Mouse (Mus musculus): Measurements from ENCODE around the gene Mon2. TPM values are rescaled to one million over a fixed set of nuclear protein-coding genes. Genes with fewer than 3 reads are reported as not detected.
A peak's percentile ranks its signal among the peaks of the same experiment; 100 is the strongest.

Gene Mon2
- polyA plus RNA-seq, 1 experiment from 2014 or later = 8.1 TPM

GRCm38 (mm10) chr10:123094504-123094903 is 18.2 kb upstream of the Mon2 start:
- Histone ChIP-seq H3K27ac (replicated peaks) (no peak overlapping the region), H3K9me3 (replicated peaks) (no peaks in the 10 kb centered on the region), H3K4me2 (no peak overlapping the region), H3K27me3 (no peaks in the 10 kb centered on the region), H3K9ac (no peak overlapping the region), H3K4me1 (replicated peaks) (no peaks in the 10 kb centered on the region), H3K4me3 (replicated peaks) (no peak overlapping the region), H3K36me3 (replicated peaks) (no peaks in the 10 kb centered on the region)
- 74% methylated on average over 7 of the region's 7 CpGs for WGBS (ENCODE audit: insufficient replicate concordance)
- no peak for ATAC-seq (ENCODE audit: insufficient read depth)

DNA sequence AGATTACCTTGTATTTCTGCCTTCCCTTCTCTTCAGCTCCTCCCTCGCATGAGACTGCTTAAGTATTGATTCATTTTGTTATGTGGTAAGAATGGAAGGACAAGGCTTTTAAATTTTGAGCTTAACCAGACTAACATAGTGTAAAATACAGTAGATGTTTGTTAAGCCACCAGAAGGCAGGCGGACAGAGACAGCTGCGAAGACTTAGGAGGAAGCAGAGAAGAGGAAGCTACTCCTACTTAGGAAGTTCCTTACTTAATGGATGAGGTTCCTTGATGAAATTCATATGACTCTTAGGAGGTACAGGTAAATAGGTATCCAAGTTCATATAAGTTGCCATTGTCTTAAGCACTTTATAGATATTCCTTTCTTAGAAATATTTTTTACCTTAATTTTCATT is 16.3 kb upstream of the Mon2 start:
- ATAC-seq (ENCODE audit: insufficient read depth) = no peak
- Histone ChIP-seq H3K27me3 (no peaks in the 10 kb centered on the region), H3K9me3 (replicated peaks) (no peaks in the 10 kb centered on the region), H3K36me3 (replicated peaks) (no peaks in the 10 kb centered on the region), H3K4me2 (no peak overlapping the region), H3K4me3 (replicated peaks) (no peak overlapping the region), H3K4me1 (replicated peaks) (no peaks in the 10 kb centered on the region), H3K27ac (replicated peaks) (no peak overlapping the region), H3K9ac (no peak overlapping the region)
- 19% methylated on average over 3 of the region's 3 CpGs for WGBS (ENCODE audit: insufficient replicate concordance)

- Histone ChIP-seq H3K27ac (replicated peaks) (no peak overlapping the region), H3K27me3 (no peaks in the 10 kb centered on the region), H3K4me2 (no peak overlapping the region), H3K4me1 (replicated peaks) (no peaks in the 10 kb centered on the region), H3K36me3 (replicated peaks) (no peaks in the 10 kb centered on the region), H3K4me3 (replicated peaks) (no peak overlapping the region), H3K9ac (no peak overlapping the region), H3K9me3 (replicated peaks) (no peaks in the 10 kb centered on the region)
- 28% methylated on average over 5 of the region's 5 CpGs for WGBS (ENCODE audit: insufficient replicate concordance)
- peak; percentile 22; the same call in 1 of the 2 replicates for ATAC-seq (ENCODE audit: insufficient read depth)
Measured at GRCm38 (mm10) chr10:123091737-123092136, 15.4 kb upstream of the Mon2 start.

DNA sequence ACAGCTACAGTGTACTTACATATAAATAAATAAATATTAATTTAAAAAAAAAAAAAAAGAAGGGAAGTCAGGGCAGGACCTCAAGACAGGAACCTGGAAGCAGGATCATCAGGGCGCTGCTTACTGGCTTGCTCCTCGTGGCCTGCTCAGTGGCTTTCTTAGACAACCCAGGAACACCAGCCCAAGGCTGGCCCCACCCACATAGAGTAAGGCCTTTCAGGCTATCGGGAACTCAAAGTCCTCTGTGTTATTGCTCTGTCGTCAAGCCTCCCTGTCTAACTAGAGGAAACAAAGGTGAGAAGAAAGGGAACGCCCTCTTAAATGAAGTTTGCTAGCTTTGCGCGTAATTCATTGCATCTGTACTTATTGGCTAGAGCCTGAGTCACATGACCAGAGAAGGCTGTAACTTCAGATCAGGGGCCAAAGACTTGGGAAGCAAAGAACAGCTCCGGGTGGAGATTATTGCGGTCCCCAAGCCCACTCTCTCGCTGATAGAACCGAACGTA is 13.2 kb upstream of the Mon2 start:
- H3K27ac ChIP-seq (replicated peaks) = no peak overlapping the region
- H3K4me2 ChIP-seq = no peak overlapping the region
- H3K9me3 ChIP-seq (replicated peaks) = no peaks in the 10 kb centered on the region
- no peaks in the 10 kb centered on the region for H3K36me3 ChIP-seq (replicated peaks)
- 75% methylated on average over 12 of the region's 12 CpGs for WGBS (ENCODE audit: insufficient replicate concordance)
- no peak overlapping the region for H3K9ac ChIP-seq
- ATAC-seq (ENCODE audit: insufficient read depth) = no peak
- no peaks in the 10 kb centered on the region for H3K4me1 ChIP-seq (replicated peaks)
- H3K4me3 ChIP-seq (replicated peaks) = no peak overlapping the region
- no peaks in the 10 kb centered on the region for H3K27me3 ChIP-seq

DNA sequence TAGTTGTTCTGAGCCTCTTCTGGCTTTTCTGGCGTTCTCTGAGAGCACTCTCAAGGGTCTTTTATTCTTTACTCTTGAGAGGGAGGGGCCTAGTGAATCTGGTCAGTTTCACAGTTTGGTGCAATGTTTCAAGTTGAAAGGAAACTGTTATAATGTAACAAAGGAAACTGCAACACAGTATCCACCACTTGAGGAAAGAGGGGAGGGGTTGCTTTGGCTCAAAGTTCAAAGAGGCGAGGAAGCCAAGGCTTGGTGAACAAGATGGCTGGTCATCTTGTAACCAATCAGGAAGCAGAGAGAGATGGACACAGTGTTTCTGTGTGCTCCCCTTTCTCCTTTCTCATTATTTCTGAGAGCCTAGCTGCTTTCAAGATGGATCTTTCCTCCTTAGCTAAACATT is 10.5 kb upstream of the Mon2 start:
- Histone ChIP-seq H3K36me3 (replicated peaks) (no peaks in the 10 kb centered on the region), H3K4me2 (no peak overlapping the region), H3K9ac (no peak overlapping the region), H3K27me3 (no peaks in the 10 kb centered on the region), H3K9me3 (replicated peaks) (no peaks in the 10 kb centered on the region), H3K4me1 (replicated peaks) (no peaks in the 10 kb centered on the region), H3K27ac (replicated peaks) (no peak overlapping the region), H3K4me3 (replicated peaks) (no peak overlapping the region)
- WGBS (ENCODE audit: insufficient replicate concordance) = 60% methylated on average over 2 of the region's 2 CpGs
- no peak for ATAC-seq (ENCODE audit: insufficient read depth)

GRCm38 (mm10) chr10:123084900-123085641 is 8.8 kb upstream of the Mon2 start:
- Histone ChIP-seq H3K4me3 (replicated peaks) (no peak overlapping the region), H3K4me1 (replicated peaks) (no peaks in the 10 kb centered on the region), H3K9me3 (replicated peaks) (no peaks in the 10 kb centered on the region), H3K27ac (replicated peaks) (no peak overlapping the region), H3K9ac (no peak overlapping the region), H3K36me3 (replicated peaks) (no peaks in the 10 kb centered on the region), H3K4me2 (no peak overlapping the region), H3K27me3 (no peaks in the 10 kb centered on the region)
- WGBS (ENCODE audit: insufficient replicate concordance) = 21% methylated on average over 10 of the region's 10 CpGs
- ATAC-seq (ENCODE audit: insufficient read depth) = no peak

DNA sequence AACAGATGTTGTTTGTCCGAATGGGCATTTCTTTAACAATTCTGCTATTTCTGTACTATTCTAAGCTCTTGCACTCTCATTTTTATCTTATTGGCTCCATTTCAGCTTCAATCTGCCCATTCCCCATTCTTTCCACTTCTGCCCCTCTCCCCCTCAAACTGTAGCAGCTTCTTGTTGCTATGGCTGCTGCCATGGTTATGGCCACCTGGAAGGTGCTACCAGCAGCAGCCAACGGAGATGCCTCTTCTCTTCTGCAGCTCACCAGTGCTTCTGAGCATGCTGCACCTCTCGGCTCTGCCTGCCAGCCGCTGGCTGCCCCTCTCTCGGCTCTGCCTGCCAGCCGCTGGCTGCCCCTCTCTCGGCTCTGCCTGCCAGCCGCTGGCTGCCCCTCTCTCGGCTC is 8.0 kb upstream of the Mon2 start:
- 62% methylated on average over 9 of the region's 9 CpGs for WGBS (ENCODE audit: insufficient replicate concordance)
- H3K27ac ChIP-seq (replicated peaks) = no peak overlapping the region
- no peak overlapping the region for H3K4me3 ChIP-seq (replicated peaks)
- H3K36me3 ChIP-seq (replicated peaks) = no peaks in the 10 kb centered on the region
- no peaks in the 10 kb centered on the region for H3K4me1 ChIP-seq (replicated peaks)
- H3K9me3 ChIP-seq (replicated peaks) = no peaks in the 10 kb centered on the region
- no peaks in the 10 kb centered on the region for H3K27me3 ChIP-seq
- no peak for ATAC-seq (ENCODE audit: insufficient read depth)
- no peak overlapping the region for H3K4me2 ChIP-seq
- H3K9ac ChIP-seq = no peak overlapping the region

DNA sequence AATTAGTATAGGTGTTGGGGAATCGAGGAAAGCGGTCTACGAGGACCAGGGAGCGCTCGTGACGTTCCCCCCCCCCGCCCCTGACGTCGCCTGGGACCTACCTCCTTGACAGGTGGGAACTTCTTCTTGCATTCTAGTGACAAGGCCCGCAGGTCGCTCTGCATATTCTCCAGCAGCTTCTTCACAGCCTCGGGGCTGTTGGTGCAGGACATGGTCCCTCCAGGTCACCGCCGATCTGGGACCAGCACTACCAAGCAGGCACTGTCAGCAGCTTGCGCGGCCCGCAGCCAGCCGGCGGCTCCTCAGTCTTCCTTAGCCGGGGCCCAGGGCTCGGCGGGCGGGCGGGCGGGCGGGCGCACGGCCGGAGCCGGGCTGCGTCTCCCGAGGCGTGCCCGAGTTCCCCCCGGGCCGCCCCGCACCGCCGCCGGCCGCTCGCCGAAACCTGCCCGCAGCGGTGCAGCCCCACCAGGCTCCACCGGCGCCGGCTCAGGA is 508 bp downstream of the Mon2 start:
- Histone ChIP-seq H3K4me2 (peak overlapping the region; percentile 86), H3K36me3 (replicated peaks) (no peaks in the 10 kb centered on the region), H3K4me1 (replicated peaks) (peaks cover 35% of the 10 kb centered on the region), H3K9ac (peak overlapping the region; percentile 87), H3K27me3 (no peaks in the 10 kb centered on the region), H3K9me3 (replicated peaks) (no peaks in the 10 kb centered on the region), H3K27ac (replicated peaks) (peak overlapping the region; percentile 83), H3K4me3 (replicated peaks) (peak overlapping the region; percentile 96)
- ATAC-seq (ENCODE audit: insufficient read depth) = peak; percentile 79
- under 1% methylated on average over 43 of the region's 48 CpGs for WGBS (ENCODE audit: insufficient replicate concordance)

GRCm38 (mm10) chr10:123071997-123072396 is 4.3 kb downstream of the Mon2 start:
- Histone ChIP-seq H3K9ac (no peak overlapping the region), H3K4me2 (no peak overlapping the region), H3K9me3 (replicated peaks) (no peaks in the 10 kb centered on the region), H3K36me3 (replicated peaks) (peaks cover 10% of the 10 kb centered on the region), H3K4me3 (replicated peaks) (no peak overlapping the region), H3K27ac (replicated peaks) (no peak overlapping the region), H3K4me1 (replicated peaks) (peaks cover 30% of the 10 kb centered on the region), H3K27me3 (no peaks in the 10 kb centered on the region)
- WGBS (ENCODE audit: insufficient replicate concordance) = 47% methylated on average over 2 of the region's 2 CpGs
- no peak for ATAC-seq (ENCODE audit: insufficient read depth)

- WGBS (ENCODE audit: insufficient replicate concordance) = 79% methylated on average over 2 of the region's 2 CpGs
- no peak overlapping the region for H3K9ac ChIP-seq
- no peaks in the 10 kb centered on the region for H3K27me3 ChIP-seq
- no peak overlapping the region for H3K4me3 ChIP-seq (replicated peaks)
- no peak for ATAC-seq (ENCODE audit: insufficient read depth)
- H3K4me2 ChIP-seq = no peak overlapping the region
- no peaks in the 10 kb centered on the region for H3K9me3 ChIP-seq (replicated peaks)
- H3K36me3 ChIP-seq (replicated peaks) = no peaks in the 10 kb centered on the region
- no peaks in the 10 kb centered on the region for H3K4me1 ChIP-seq (replicated peaks)
- H3K27ac ChIP-seq (replicated peaks) = no peak overlapping the region
Measured at GRCm38 (mm10) chr10:123063021-123063420, 13.3 kb downstream of the Mon2 start.

DNA sequence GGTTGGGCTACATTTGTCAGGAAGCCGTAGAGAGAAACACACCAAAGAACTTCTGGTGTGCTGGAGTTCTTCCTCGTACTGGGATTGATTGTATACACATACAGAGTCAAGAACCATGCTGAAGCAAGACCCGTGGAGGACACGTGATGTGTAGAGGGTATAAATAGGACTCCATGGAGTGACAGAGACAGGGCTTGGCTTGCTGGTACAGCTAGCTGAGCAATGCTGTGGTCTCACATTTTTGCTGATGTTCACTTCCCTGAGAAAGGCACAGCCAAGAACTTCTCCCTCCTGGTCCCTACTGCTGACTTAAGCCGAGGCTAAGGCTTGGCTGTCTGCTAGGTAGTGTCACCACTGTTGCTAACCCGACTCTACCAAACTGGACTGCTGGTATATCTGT is 15.5 kb downstream of the Mon2 start:
- Histone ChIP-seq H3K9ac (no peak overlapping the region), H3K36me3 (replicated peaks) (no peaks in the 10 kb centered on the region), H3K4me2 (no peak overlapping the region), H3K27me3 (no peaks in the 10 kb centered on the region), H3K27ac (replicated peaks) (no peak overlapping the region), H3K4me1 (replicated peaks) (no peaks in the 10 kb centered on the region), H3K4me3 (replicated peaks) (no peak overlapping the region), H3K9me3 (replicated peaks) (no peaks in the 10 kb centered on the region)
- ATAC-seq (ENCODE audit: insufficient read depth) = 0 out of 2 replicates have a peak, but pooled peaks have one; percentile 31
- WGBS (ENCODE audit: insufficient replicate concordance) = 76% methylated on average over 6 of the region's 6 CpGs
